Mouse (Mus musculus) forebrain, embryonic 11.5 days (tissue): ENCODE measurements around the gene Gm10061. TPM values are rescaled to one million over a fixed set of nuclear protein-coding genes. Genes with fewer than 3 reads are reported as not detected.
"Not testable (repeated sequence)": the region's sequence is repeated elsewhere in the genome, so short reads cannot be mapped to it uniquely, and the experiment has no call there.

Source experiments
- ATAC-seq: fragments of 200-750 bp; cut with Nextera tagmentation; replicated peaks from 2 replicates; pipeline ENCODE4 v1.8.0; 2017; ENCODE audit warnings: moderate TSS enrichment; ENCODE audit not compliant: low FRiP score
- DNase-seq: peaks from one replicate; pipeline ENCODE4 v3.0.0-alpha.2; 2017; ENCODE audit warnings: low spot score
- H3K27ac ChIP-seq: fragments of 300-500 bp; sonication (generic); 2 replicates; pipeline ENCODE4 v1.5.1; 2014; ENCODE audit warnings: low read depth, low read length
- H3K27me3 ChIP-seq: fragments of 300-500 bp; sonication (generic); 2 replicates; pipeline ENCODE4 v1.6.1; 2014; ENCODE audit warnings: mild to moderate bottlenecking, low read length, mixed read lengths; ENCODE audit not compliant: control insufficient read depth, insufficient read depth
- H3K36me3 ChIP-seq: fragments of 300-500 bp; sonication (generic); 2 replicates; pipeline ENCODE4 v1.6.1; 2014; ENCODE audit warnings: mild to moderate bottlenecking, low read length, moderate library complexity, mixed read lengths; ENCODE audit not compliant: control insufficient read depth, insufficient read depth
- H3K4me1 ChIP-seq: fragments of 300-500 bp; sonication (generic); replicated peaks from 2 replicates; pipeline ENCODE4 v1.6.1; 2014; ENCODE audit warnings: low read length, mixed read lengths; ENCODE audit not compliant: control insufficient read depth, insufficient read depth
- H3K4me2 ChIP-seq: fragments of 300-500 bp; sonication (generic); 2 replicates; pipeline ENCODE4 v1.6.1; 2014; ENCODE audit warnings: low read depth, mild to moderate bottlenecking, low read length, moderate library complexity, mixed read lengths; ENCODE audit not compliant: severe bottlenecking
- H3K4me3 ChIP-seq: fragments of 300-500 bp; sonication (generic); 2 replicates; pipeline ENCODE4 v1.5.1; 2014; ENCODE audit warnings: low read depth, low read length
- H3K9ac ChIP-seq: fragments of 300-500 bp; sonication (generic); 2 replicates; pipeline ENCODE4 v1.6.1; 2014; ENCODE audit warnings: low read length
- H3K9me3 ChIP-seq: fragments of 300-500 bp; sonication (generic); 2 replicates; pipeline ENCODE4 v1.6.1; 2016; ENCODE audit warnings: low read length, mixed read lengths; ENCODE audit not compliant: control insufficient read depth
- WGBS: fragments of 180-500 bp; shearing (Covaris S2); extraction: QIAGEN DNeasy Blood & Tissue Kit; methylation state at CpG from one replicate; pipeline ENCODE4 v1.1.7; 2014; 5-methylcytosine and 5-hydroxymethylcytosine counted together
- polyA plus RNA-seq: library from polyadenylated mRNA; unstranded; fragments of >200 nt; fragmentation: Nextera tagmentation; extraction: Ambion mirVana; gene quantifications from 2 replicates; pipeline ENCODE4 v1.2.1, GENCODE M21; 2014

The Gm10061 gene
- polyA plus RNA-seq: not detected in 2 replicates

GRCm38 (mm10) chr16:89150786-89151185, at the start of gene Gm10061:
Gm10061 (plus strand) TSS chr16:89151086.
- no peaks in the 10 kb centered on the region for H3K4me1 ChIP-seq
- ATAC-seq: no peak
- 89% methylated on average over 1 of the region's 1 CpGs for WGBS

GRCm38 (mm10) chr16:89140551-89140950, 10.3 kb upstream of the Gm10061 start, which contains the start of gene Gm6358:
Gm6358 (plus strand) TSS chr16:89140851.
- no peak for ATAC-seq
- H3K27ac ChIP-seq: no peak within 1 kb of the TSS
- DNase-seq: no peak

More at GRCm38 (mm10) chr16:89150786-89151185, at the start of gene Gm10061:
- H3K27ac ChIP-seq: no peak within 1 kb of the TSS
- H3K4me2 ChIP-seq: no peak within 1 kb of the TSS
- H3K4me3 ChIP-seq: no peak within 1 kb of the TSS
- no peak within 1 kb of the TSS for H3K9ac ChIP-seq
- H3K9me3 ChIP-seq: no peaks in the 10 kb centered on the region
- no peaks in the 10 kb centered on the region for H3K27me3 ChIP-seq
- no peaks in the 10 kb centered on the region for H3K36me3 ChIP-seq
- no peak for DNase-seq

GRCm38 (mm10) chr16:89157652-89158051, 6.8 kb downstream of the Gm10061 start, which contains the start of gene Gm9789:
Gm9789 (plus strand) TSS chr16:89157952.
- Histone ChIP-seq H3K9me3 (no peaks in the 10 kb centered on the region), H3K9ac (no peak within 1 kb of the TSS), H3K36me3 (no peaks in the 10 kb centered on the region), H3K4me3 (no peak within 1 kb of the TSS), H3K27me3 (no peaks in the 10 kb centered on the region), H3K4me2 (no peak within 1 kb of the TSS), H3K4me1 (no peaks in the 10 kb centered on the region), H3K27ac (no peak within 1 kb of the TSS)
- no peak for ATAC-seq
- 79% methylated on average over 4 of the region's 4 CpGs for WGBS
- DNase-seq: no peak

More at GRCm38 (mm10) chr16:89140551-89140950, 10.3 kb upstream of the Gm10061 start, which contains the start of gene Gm6358:
- Histone ChIP-seq H3K9me3 (no peaks in the 10 kb centered on the region), H3K4me1 (no peaks in the 10 kb centered on the region), H3K27me3 (no peaks in the 10 kb centered on the region), H3K4me3 (no peak within 1 kb of the TSS), H3K36me3 (no peaks in the 10 kb centered on the region), H3K4me2 (no peak within 1 kb of the TSS), H3K9ac (no peak within 1 kb of the TSS)
- 91% methylated on average over 1 of the region's 1 CpGs for WGBS

GRCm38 (mm10) chr16:89169190-89169589, 18.3 kb downstream of the Gm10061 start, which contains the start of gene Gm7735:
Gm7735 (plus strand) TSS chr16:89169490.
- H3K4me1 ChIP-seq, H3K27me3 ChIP-seq, H3K9me3 ChIP-seq, H3K9ac ChIP-seq, ATAC-seq, H3K27ac ChIP-seq, H3K4me3 ChIP-seq, DNase-seq, H3K4me2 ChIP-seq, H3K36me3 ChIP-seq: not testable (repeated sequence)

- no peak within 1 kb of the TSS for H3K4me3 ChIP-seq
- WGBS: 91% methylated on average over 2 of the region's 2 CpGs
- DNase-seq: no peak
- no peak within 1 kb of the TSS for H3K4me2 ChIP-seq
- H3K36me3 ChIP-seq: no peaks in the 10 kb centered on the region
- H3K9me3 ChIP-seq: no peaks in the 10 kb centered on the region
- ATAC-seq: no peak
- no peaks in the 10 kb centered on the region for H3K4me1 ChIP-seq
- H3K9ac ChIP-seq: no peak within 1 kb of the TSS
- no peak within 1 kb of the TSS for H3K27ac ChIP-seq
- no peaks in the 10 kb centered on the region for H3K27me3 ChIP-seq
Measured at GRCm38 (mm10) chr16:89174435-89174834, 23.5 kb downstream of the Gm10061 start, which contains the start of gene 1110057P08Rik. 1110057P08Rik (plus strand) TSS chr16:89174735.

- H3K36me3 ChIP-seq: no peaks in the 10 kb centered on the region
- H3K27ac ChIP-seq: no peak overlapping the region
- H3K9ac ChIP-seq: no peak overlapping the region
- no peaks in the 10 kb centered on the region for H3K4me1 ChIP-seq
- ATAC-seq: no peak
- no peak overlapping the region for H3K4me3 ChIP-seq
- no peaks in the 10 kb centered on the region for H3K27me3 ChIP-seq
- 88% methylated on average over 4 of the region's 4 CpGs for WGBS
- DNase-seq: no peak
- H3K4me2 ChIP-seq: no peak overlapping the region
- no peaks in the 10 kb centered on the region for H3K9me3 ChIP-seq
Measured at GRCm38 (mm10) chr16:89188621-89189020, 37.7 kb downstream of the Gm10061 start.

Other genes starting within 250 kb of the Gm10061 start
- not detected in 2 replicates for gene Krtap19-9b, start 218.8 kb upstream of the Gm10061 start, polyA plus RNA-seq
- gene Krtap16-3, start 188.2 kb upstream of the Gm10061 start, polyA plus RNA-seq: not detected in 2 replicates
- gene Krtap22-2, start 140.3 kb upstream of the Gm10061 start, polyA plus RNA-seq: not detected in 2 replicates
- not detected in 2 replicates for gene Gm10229, start 135.8 kb upstream of the Gm10061 start, polyA plus RNA-seq
- not detected in 2 replicates for gene Krtap6-1, start 119.4 kb upstream of the Gm10061 start, polyA plus RNA-seq
- gene Gm10228, start 109.6 kb upstream of the Gm10061 start, polyA plus RNA-seq: not detected in 2 replicates
- not detected in 2 replicates for gene Krtap6-5, start 103.2 kb upstream of the Gm10061 start, polyA plus RNA-seq
- not detected in 2 replicates for gene 1110025L11Rik, start 87.1 kb upstream of the Gm10061 start, polyA plus RNA-seq
- not detected in 2 replicates for gene Krtap6-3, start 67.1 kb upstream of the Gm10061 start, polyA plus RNA-seq
- gene Gm6358, start 10.2 kb upstream of the Gm10061 start, polyA plus RNA-seq: not detected in 2 replicates
- gene Gm9789, start 6.9 kb downstream of the Gm10061 start, polyA plus RNA-seq: not detected in 2 replicates
- gene Gm7735, start 18.4 kb downstream of the Gm10061 start, polyA plus RNA-seq: not detected in 2 replicates
- gene 1110057P08Rik, start 23.6 kb downstream of the Gm10061 start, polyA plus RNA-seq: not detected in 2 replicates
- gene Krtap20-2, start 54.8 kb downstream of the Gm10061 start, polyA plus RNA-seq: not detected in 2 replicates